Mouse (Mus musculus): ENCODE data around the gene Tbc1d24. TPM values are rescaled to one million over a fixed set of nuclear protein-coding genes. Genes with fewer than 3 reads are reported as not detected.

Tbc1d24 gene
- polyA plus RNA-seq, 1 experiment, result 4.3 TPM

GRCm38 (mm10) chr17:24168590-24169277 is 36.6 kb downstream of the Tbc1d24 start:
- H3ac ChIP-seq (ENCODE audit: control insufficient read depth, insufficient read length), result peak overlapping the region; percentile 65
- H3K36me3 ChIP-seq (ENCODE audit: control insufficient read depth, insufficient read depth), result peaks cover 11% of the 10 kb centered on the region
- H3K79me2 ChIP-seq (ENCODE audit: control insufficient read depth, insufficient read depth), result peaks cover 34% of the 10 kb centered on the region
- TF ChIP-seq SRF (IDR thresholded peaks at IDR 0.05; ENCODE audit: control insufficient read depth, insufficient read length, low read depth) (no peak), MAX (IDR thresholded peaks at IDR 0.05; ENCODE audit: low read depth) (no peak), REST (IDR thresholded peaks at IDR 0.05; ENCODE audit: insufficient read depth, insufficient read length) (no peak), E2F4 (IDR thresholded peaks at IDR 0.05; ENCODE audit: insufficient read depth) (no peak), CEBPB (IDR thresholded peaks at IDR 0.05; ENCODE audit: insufficient read depth, poor library complexity, severe bottlenecking) (no peak), POLR2AphosphoS2 (IDR thresholded peaks at IDR 0.05; ENCODE audit: insufficient read length, low read depth) (no peak), TCF12 (IDR thresholded peaks at IDR 0.05; ENCODE audit: insufficient read depth, poor library complexity, severe bottlenecking) (no peak), MYOG (IDR thresholded peaks at IDR 0.05; ENCODE audit: control insufficient read depth in 1 of 3, insufficient read depth in 1 of 3, insufficient read length in 2 of 3, low read depth in 2 of 3) (peak in 1 of 3 experiments; percentile 1), TCF3 (IDR thresholded peaks at IDR 0.05; ENCODE audit: insufficient read length, low read depth) (no peak), MYOD1 (IDR thresholded peaks at IDR 0.05; ENCODE audit: control insufficient read depth in 1 of 3, insufficient read length in 2 of 3, low read depth in 2 of 3) (no peak), USF1 (IDR thresholded peaks at IDR 0.05; ENCODE audit: low read depth) (no peak), POLR2A (IDR thresholded peaks at IDR 0.05; ENCODE audit: insufficient read length, low read depth) (peak; percentile 57)
- peak overlapping the region; percentile 93 for H3K4me3 ChIP-seq
- H3K4me2 ChIP-seq (ENCODE audit: low read depth), result peak overlapping the region; percentile 93
- no peaks in the 10 kb centered on the region for H3K27me3 ChIP-seq (ENCODE audit: control insufficient read depth, insufficient read depth, insufficient read length)

DNA sequence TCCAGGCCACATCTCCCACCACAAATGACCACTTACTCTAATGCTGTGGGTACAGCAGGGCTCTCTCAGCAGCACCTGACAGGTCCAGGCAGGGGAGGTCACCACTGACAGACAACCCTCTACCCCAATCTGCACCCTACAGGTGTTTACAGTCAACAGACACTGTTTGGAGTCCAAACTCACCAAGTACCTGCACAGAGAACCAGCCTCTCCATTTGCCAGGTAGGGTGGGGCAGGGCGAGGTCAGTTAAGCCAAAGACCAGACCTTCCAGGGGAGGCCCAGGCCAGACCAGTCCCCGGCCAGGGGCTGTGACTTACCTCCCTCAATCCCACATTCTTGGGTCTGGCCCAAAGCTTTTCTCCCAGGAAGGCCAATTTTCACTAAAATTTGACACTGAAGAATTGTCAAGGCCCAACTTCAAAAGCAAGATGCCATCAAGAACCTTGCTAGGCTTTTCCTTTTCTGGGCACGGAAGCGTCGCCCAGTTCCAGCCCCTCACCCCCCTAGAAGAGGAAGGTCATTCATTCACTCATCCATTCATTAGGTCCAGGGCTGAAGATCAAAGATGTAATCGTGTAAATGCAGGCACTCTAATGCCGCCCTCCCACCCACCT is 37.4 kb downstream of the Tbc1d24 start:
- Histone ChIP-seq H3K27me3 (ENCODE audit: control insufficient read depth, insufficient read depth, insufficient read length) (no peaks in the 10 kb centered on the region), H3K79me2 (ENCODE audit: control insufficient read depth, insufficient read depth) (peaks cover 34% of the 10 kb centered on the region), H3K4me2 (ENCODE audit: low read depth) (peak overlapping the region; percentile 93), H3K4me3 (peak overlapping the region; percentile 93), H3K36me3 (ENCODE audit: control insufficient read depth, insufficient read depth) (peaks cover 11% of the 10 kb centered on the region), H3ac (ENCODE audit: control insufficient read depth, insufficient read length) (peak overlapping the region; percentile 65)
- no peak for TF ChIP-seq POLR2AphosphoS2 (IDR thresholded peaks at IDR 0.05; ENCODE audit: insufficient read length, low read depth)
- no peak for TF ChIP-seq TCF12 (IDR thresholded peaks at IDR 0.05; ENCODE audit: insufficient read depth, poor library complexity, severe bottlenecking)
- TF ChIP-seq USF1 (IDR thresholded peaks at IDR 0.05; ENCODE audit: low read depth), result no peak
- TF ChIP-seq CEBPB (IDR thresholded peaks at IDR 0.05; ENCODE audit: insufficient read depth, poor library complexity, severe bottlenecking), result no peak
- no peak for TF ChIP-seq MYOD1 (IDR thresholded peaks at IDR 0.05; ENCODE audit: control insufficient read depth in 1 of 3, insufficient read length in 2 of 3, low read depth in 2 of 3)
- no peak for TF ChIP-seq MYOG (IDR thresholded peaks at IDR 0.05; ENCODE audit: control insufficient read depth in 1 of 3, insufficient read depth in 1 of 3, insufficient read length in 2 of 3, low read depth in 2 of 3)
- no peak for TF ChIP-seq E2F4 (IDR thresholded peaks at IDR 0.05; ENCODE audit: insufficient read depth)
- no peak for TF ChIP-seq SRF (IDR thresholded peaks at IDR 0.05; ENCODE audit: control insufficient read depth, insufficient read length, low read depth)
- TF ChIP-seq TCF3 (IDR thresholded peaks at IDR 0.05; ENCODE audit: insufficient read length, low read depth), result no peak
- no peak for TF ChIP-seq REST (IDR thresholded peaks at IDR 0.05; ENCODE audit: insufficient read depth, insufficient read length)
- TF ChIP-seq POLR2A (IDR thresholded peaks at IDR 0.05; ENCODE audit: insufficient read length, low read depth), result no peak
- TF ChIP-seq MAX (IDR thresholded peaks at IDR 0.05; ENCODE audit: low read depth), result no peak

- H3K79me2 ChIP-seq (ENCODE audit: control insufficient read depth, insufficient read depth), result peaks cover 34% of the 10 kb centered on the region
- TF ChIP-seq POLR2AphosphoS2 (IDR thresholded peaks at IDR 0.05; ENCODE audit: insufficient read length, low read depth) (no peak), TCF12 (IDR thresholded peaks at IDR 0.05; ENCODE audit: insufficient read depth, poor library complexity, severe bottlenecking) (no peak), MYOD1 (IDR thresholded peaks at IDR 0.05; ENCODE audit: control insufficient read depth in 1 of 3, insufficient read length in 2 of 3, low read depth in 2 of 3) (no peak), TCF3 (IDR thresholded peaks at IDR 0.05; ENCODE audit: insufficient read length, low read depth) (no peak), MAX (IDR thresholded peaks at IDR 0.05; ENCODE audit: low read depth) (no peak), MYOG (IDR thresholded peaks at IDR 0.05; ENCODE audit: control insufficient read depth in 1 of 3, insufficient read depth in 1 of 3, insufficient read length in 2 of 3, low read depth in 2 of 3) (no peak), POLR2A (IDR thresholded peaks at IDR 0.05; ENCODE audit: insufficient read length, low read depth) (no peak), E2F4 (IDR thresholded peaks at IDR 0.05; ENCODE audit: insufficient read depth) (no peak), CEBPB (IDR thresholded peaks at IDR 0.05; ENCODE audit: insufficient read depth, poor library complexity, severe bottlenecking) (no peak), USF1 (IDR thresholded peaks at IDR 0.05; ENCODE audit: low read depth) (no peak), SRF (IDR thresholded peaks at IDR 0.05; ENCODE audit: control insufficient read depth, insufficient read length, low read depth) (no peak), REST (IDR thresholded peaks at IDR 0.05; ENCODE audit: insufficient read depth, insufficient read length) (no peak)
- peaks cover 11% of the 10 kb centered on the region for H3K36me3 ChIP-seq (ENCODE audit: control insufficient read depth, insufficient read depth)
- no peak overlapping the region for H3ac ChIP-seq (ENCODE audit: control insufficient read depth, insufficient read length)
- no peaks in the 10 kb centered on the region for H3K27me3 ChIP-seq (ENCODE audit: control insufficient read depth, insufficient read depth, insufficient read length)
- H3K4me3 ChIP-seq, result peak overlapping the region; percentile 93
- peak overlapping the region; percentile 93 for H3K4me2 ChIP-seq (ENCODE audit: low read depth)
Observed at GRCm38 (mm10) chr17:24167120-24167519, 38.2 kb downstream of the Tbc1d24 start.

GRCm38 (mm10) chr17:24164566-24165259 is 40.6 kb downstream of the Tbc1d24 start:
- Histone ChIP-seq H3ac (ENCODE audit: control insufficient read depth, insufficient read length) (no peak overlapping the region), H3K36me3 (ENCODE audit: control insufficient read depth, insufficient read depth) (peaks cover 11% of the 10 kb centered on the region), H3K4me2 (ENCODE audit: low read depth) (no peak overlapping the region), H3K79me2 (ENCODE audit: control insufficient read depth, insufficient read depth) (peaks cover 34% of the 10 kb centered on the region), H3K27me3 (ENCODE audit: control insufficient read depth, insufficient read depth, insufficient read length) (no peaks in the 10 kb centered on the region), H3K4me3 (no peak overlapping the region)
- no peak for TF ChIP-seq E2F4 (IDR thresholded peaks at IDR 0.05; ENCODE audit: insufficient read depth)
- TF ChIP-seq MYOD1 (IDR thresholded peaks at IDR 0.05; ENCODE audit: control insufficient read depth in 1 of 3, insufficient read length in 2 of 3, low read depth in 2 of 3), result no peak
- TF ChIP-seq MYOG (IDR thresholded peaks at IDR 0.05; ENCODE audit: control insufficient read depth in 1 of 3, insufficient read depth in 1 of 3, insufficient read length in 2 of 3, low read depth in 2 of 3), result no peak
- no peak for TF ChIP-seq TCF12 (IDR thresholded peaks at IDR 0.05; ENCODE audit: insufficient read depth, poor library complexity, severe bottlenecking)
- TF ChIP-seq CEBPB (IDR thresholded peaks at IDR 0.05; ENCODE audit: insufficient read depth, poor library complexity, severe bottlenecking), result no peak
- no peak for TF ChIP-seq REST (IDR thresholded peaks at IDR 0.05; ENCODE audit: insufficient read depth, insufficient read length)
- TF ChIP-seq TCF3 (IDR thresholded peaks at IDR 0.05; ENCODE audit: insufficient read length, low read depth), result no peak
- TF ChIP-seq POLR2AphosphoS2 (IDR thresholded peaks at IDR 0.05; ENCODE audit: insufficient read length, low read depth), result no peak
- no peak for TF ChIP-seq SRF (IDR thresholded peaks at IDR 0.05; ENCODE audit: control insufficient read depth, insufficient read length, low read depth)
- TF ChIP-seq USF1 (IDR thresholded peaks at IDR 0.05; ENCODE audit: low read depth), result no peak
- TF ChIP-seq MAX (IDR thresholded peaks at IDR 0.05; ENCODE audit: low read depth), result no peak
- TF ChIP-seq POLR2A (IDR thresholded peaks at IDR 0.05; ENCODE audit: insufficient read length, low read depth), result no peak
